10 mouse cellular contexts compared by ENCODE assay signal in the genomic region with DNA sequence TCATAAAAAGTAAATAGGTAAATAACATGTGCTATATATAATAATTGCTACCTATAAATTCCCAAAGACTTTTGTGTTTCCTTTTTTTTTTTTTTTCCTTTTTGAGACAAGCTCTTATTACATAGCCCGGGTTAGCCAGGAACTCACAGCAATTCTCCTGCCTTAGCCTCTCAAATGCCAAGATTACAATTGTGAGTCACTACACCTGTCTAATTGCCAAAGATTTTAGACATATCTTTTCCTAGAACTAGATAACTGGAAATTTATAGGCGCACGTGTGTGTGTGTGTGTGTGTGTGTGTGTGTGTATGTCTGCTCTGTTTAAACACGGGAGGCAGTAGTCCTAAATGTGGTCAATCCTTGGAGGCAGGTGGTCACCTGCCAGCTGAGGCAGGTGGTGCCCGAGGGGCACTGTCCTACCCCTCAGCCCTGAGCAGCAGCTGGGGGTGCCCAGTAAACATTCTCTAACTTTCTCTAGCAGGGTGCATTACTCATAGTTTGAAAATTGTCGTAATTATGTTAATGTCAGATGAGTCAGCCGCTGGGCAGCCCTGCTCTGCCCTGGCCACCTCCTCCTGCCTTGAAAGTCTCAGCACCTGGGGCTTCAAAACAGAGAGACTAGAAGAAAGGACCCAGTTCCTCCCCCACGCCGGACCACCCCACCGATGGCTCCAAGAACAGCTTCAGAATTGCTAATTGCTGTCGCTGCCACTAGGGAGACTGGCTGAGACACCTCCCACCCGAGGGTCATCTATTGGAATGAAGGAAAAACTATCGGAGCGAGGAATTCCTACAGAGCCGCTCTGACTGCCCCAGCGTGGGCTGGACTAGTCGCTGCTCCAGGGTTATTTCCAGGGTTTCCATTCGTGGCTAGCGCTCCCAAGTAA. TPM values are rescaled to one million over a fixed set of nuclear protein-coding genes. Genes with fewer than 3 reads are reported as not detected.
DNase-seq lines count a peak whose midpoint lies in the region; ATAC-seq lines count a peak whose summit lies in the region.
"Had no signal": no experiment of that assay in that cellular context is flagged by ENCODE, and none has a peak within 500 bp of the region (broad histone marks: within the 10 kb centered on the region; RNA-seq: fewer than 3 reads in every experiment).

No protein-coding gene starts in this region.

- H3K9ac ChIP-seq in heart, embryonic 12.5 days = peak overlapping the region; percentile 18; the same call in 1 of the 2 replicates

- no peak for DNase-seq in heart, postnatal 14 days
- peak; percentile 74 for DNase-seq in 3134 (ENCODE audit: extremely low read depth, insufficient read length, low spot score)
- DNase-seq in kidney, postnatal 4 days = peak; percentile 32 to 56
- DNase-seq in cerebellum, postnatal 10 days = no peak
- no peak for DNase-seq in layer of hippocampus, postnatal 10 days (ENCODE audit: low spot score in 2 of 2)
- DNase-seq: right cerebral cortex, postnatal 14 days had no signal

- intact Hi-C loops in heart, postnatal 14 days (cut with DNase I) = no loop called here

- H3K27me3 ChIP-seq in heart, embryonic 12.5 days (replicated peaks) = 0 out of 2 replicates have a peak, but pooled peaks cover 4% of the 10 kb centered on the region

- H3K4me3 ChIP-seq in heart, embryonic 12.5 days = no peak overlapping the region

- peaks cover 8% of the 10 kb centered on the region; the same call in 1 of the 2 replicates for H3K4me1 ChIP-seq in heart, embryonic 12.5 days (replicated peaks)

- no peaks in the 10 kb centered on the region for H3K36me3 ChIP-seq in heart, embryonic 12.5 days

- ATAC-seq in heart, embryonic 12.5 days (ENCODE audit: insufficient number of reproducible peaks, low FRiP score) = no peak
- ATAC-seq in common myeloid progenitor, adult 5-6 weeks (replicated peaks; ENCODE audit: low read depth, poor library complexity, severe bottlenecking) = 0 out of 2 replicates have a peak, but pooled peaks have one; percentile 27
- no peak for ATAC-seq in inflammation-experienced regulatory T-cells, adult 6 months

- peak overlapping the region; percentile 50 for H3K4me2 ChIP-seq in heart, embryonic 12.5 days

- no peaks in the 10 kb centered on the region for H3K9me3 ChIP-seq in heart, embryonic 12.5 days (replicated peaks)

- no peak overlapping the region for H3K27ac ChIP-seq in heart, embryonic 12.5 days (ENCODE audit: poor library complexity, severe bottlenecking)

- WGBS in heart, embryonic 12.5 days = 28% methylated on average over 19 of the region's 19 CpGs

RNA-seq across cellular contexts. Expression of gene Atf3, which starts 1.8 kb away (rescaled TPM):
- polyA plus RNA-seq in heart, embryonic 12.5 days (2016; fragmentation: Nextera tagmentation; extraction: Ambion mirVana) = 17.0 and 17.6 TPM in 2 replicates
- 1 to 10 TPM; 4.5 to 9.5 TPM for total RNA-seq in heart, postnatal 14 days (2021)
- 17.2 and 39.8 TPM in 2 replicates for total RNA-seq in common myeloid progenitor, adult 5-6 weeks (2017)
- polyA plus RNA-seq in inflammation-experienced regulatory T-cells, adult 6 months (2017; shearing (Covaris generic)) = not detected
- under 1 TPM; 0.27 to 0.73 TPM for total RNA-seq in layer of hippocampus, postnatal 10 days (2021)

RNA-seq across cellular contexts. Expression of gene Fam71a, which starts 51.4 kb away (rescaled TPM):
- polyA plus RNA-seq in heart, embryonic 12.5 days (2016; fragmentation: Nextera tagmentation; extraction: Ambion mirVana) = not detected in 2 replicates
- not detected for total RNA-seq in heart, postnatal 14 days (2021)
- 0.10 and 0.91 TPM in 2 replicates for total RNA-seq in common myeloid progenitor, adult 5-6 weeks (2017)
- polyA plus RNA-seq in inflammation-experienced regulatory T-cells, adult 6 months (2017; shearing (Covaris generic)) = not detected
- not detected for total RNA-seq in layer of hippocampus, postnatal 10 days (2021)
- polyA plus RNA-seq: liver, embryonic 16.5 days had no signal

Comparison
In these comparisons a context has a peak if more than half of its experiments do, and no peak if none do; other contexts are left out.
1. DNase-seq: peak in 3134 (single experiment) and kidney, postnatal 4 days (2 of 2); none in heart, postnatal 14 days (0 of 2), cerebellum, postnatal 10 days (0 of 2) and layer of hippocampus, postnatal 10 days (0 of 2).